Mouse (Mus musculus): Measurements from ENCODE around the gene Asb18.

Gene Asb18

DNA sequence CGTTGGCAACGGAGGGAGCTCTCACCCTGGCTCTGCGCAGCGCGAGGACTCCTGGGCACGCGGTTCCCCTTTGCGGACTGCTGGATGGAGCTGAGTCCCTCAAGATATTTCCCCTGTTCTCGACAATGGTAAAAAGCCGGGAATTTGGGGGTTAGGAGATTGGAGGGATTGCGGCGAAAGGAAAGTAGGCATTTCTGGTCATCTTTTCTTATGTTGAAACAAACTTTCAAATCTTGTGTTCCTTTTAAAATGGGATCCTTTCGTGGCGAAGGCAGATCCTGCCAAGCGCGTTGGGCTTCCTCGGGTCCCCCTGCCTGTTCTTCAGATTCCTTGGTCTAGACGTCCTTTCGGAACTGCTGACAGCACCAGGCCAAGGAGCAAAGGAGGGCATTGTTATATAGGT lies 82.4 kb downstream of the Asb18 start:
- no peak for DNase-seq

GRCm38 (mm10) chr1:89931120-89931519 lies 83.3 kb downstream of the Asb18 start, which contains the start of gene Gbx2:
TSS of gene Gbx2 (minus strand) at chr1:89931179.
- DNase-seq: no peak

- no peak for DNase-seq
Measured at GRCm38 (mm10) chr1:89930551-89930950, 83.9 kb downstream of the Asb18 start.

DNA sequence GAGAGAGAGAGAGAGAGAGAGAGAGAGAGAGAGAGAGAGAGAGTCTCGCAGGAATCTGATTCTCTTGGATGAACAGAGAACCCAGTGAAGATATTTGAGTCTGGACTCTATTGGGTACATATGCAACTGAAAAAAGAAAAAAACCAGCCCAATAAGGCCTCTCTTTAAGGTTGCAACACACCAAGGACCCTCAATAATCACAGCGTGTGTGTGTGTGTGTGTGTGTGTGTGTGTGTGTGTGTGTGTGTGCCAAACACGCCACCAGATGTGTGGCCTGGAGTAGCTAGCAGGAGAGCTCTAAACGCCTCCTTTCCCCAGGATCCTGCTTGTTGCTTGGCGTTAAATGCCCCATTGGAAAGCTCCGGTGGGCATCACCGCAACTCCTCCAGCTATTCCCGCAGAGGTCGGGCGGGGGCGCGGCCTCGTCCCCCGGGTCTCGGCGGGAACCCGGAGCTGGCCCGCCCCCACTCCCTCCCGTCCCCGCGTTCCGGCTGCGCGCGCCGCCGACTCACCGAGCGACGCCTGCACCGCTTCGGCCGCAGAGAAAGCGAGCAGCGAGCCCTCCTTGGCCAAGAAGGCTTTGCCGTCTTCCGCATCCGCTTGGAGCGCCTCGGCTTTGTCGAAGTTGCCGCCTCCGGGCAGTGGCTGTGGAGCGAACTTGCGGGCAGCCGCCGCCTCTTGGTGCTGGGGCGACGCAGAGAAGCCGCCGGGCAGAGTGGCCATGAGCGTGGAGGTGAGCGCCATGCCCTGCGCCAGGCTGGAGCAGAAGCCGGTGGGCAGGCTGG lies 84.6 kb downstream of the Asb18 start:
- no peak for DNase-seq

GRCm38 (mm10) chr1:89929181-89929580 lies 85.3 kb downstream of the Asb18 start:
- DNase-seq: no peak

DNA sequence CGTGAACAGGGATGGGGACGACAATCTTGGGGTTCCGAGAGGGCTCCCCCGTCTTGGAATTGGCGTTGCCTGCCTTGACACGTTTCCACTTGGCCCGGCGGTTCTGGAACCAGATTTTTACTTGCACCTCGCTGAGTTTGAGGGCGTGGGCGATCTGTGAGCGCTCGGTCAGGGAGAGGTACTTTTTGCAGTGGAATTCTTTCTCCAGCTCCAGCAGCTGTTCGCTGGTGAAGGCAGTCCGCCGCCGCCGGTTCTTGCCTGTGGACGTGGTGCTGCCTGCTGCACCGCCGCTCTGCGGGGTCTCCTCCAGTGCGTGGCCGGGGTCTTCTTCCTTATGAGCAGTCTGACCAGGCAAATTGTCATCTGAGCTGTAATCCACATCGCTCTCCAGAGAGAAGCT lies 85.8 kb downstream of the Asb18 start:
- no peak for DNase-seq

GRCm38 (mm10) chr1:89927061-89927661 lies 87.3 kb downstream of the Asb18 start:
- no peak for DNase-seq

GRCm38 (mm10) chr1:89926583-89927060 lies 87.8 kb downstream of the Asb18 start:
- no peak for DNase-seq

- no peak for DNase-seq
Measured at GRCm38 (mm10) chr1:89925501-89926190, 88.8 kb downstream of the Asb18 start.

GRCm38 (mm10) chr1:89923642-89924020 lies 90.8 kb downstream of the Asb18 start:
- DNase-seq: no peak

DNA sequence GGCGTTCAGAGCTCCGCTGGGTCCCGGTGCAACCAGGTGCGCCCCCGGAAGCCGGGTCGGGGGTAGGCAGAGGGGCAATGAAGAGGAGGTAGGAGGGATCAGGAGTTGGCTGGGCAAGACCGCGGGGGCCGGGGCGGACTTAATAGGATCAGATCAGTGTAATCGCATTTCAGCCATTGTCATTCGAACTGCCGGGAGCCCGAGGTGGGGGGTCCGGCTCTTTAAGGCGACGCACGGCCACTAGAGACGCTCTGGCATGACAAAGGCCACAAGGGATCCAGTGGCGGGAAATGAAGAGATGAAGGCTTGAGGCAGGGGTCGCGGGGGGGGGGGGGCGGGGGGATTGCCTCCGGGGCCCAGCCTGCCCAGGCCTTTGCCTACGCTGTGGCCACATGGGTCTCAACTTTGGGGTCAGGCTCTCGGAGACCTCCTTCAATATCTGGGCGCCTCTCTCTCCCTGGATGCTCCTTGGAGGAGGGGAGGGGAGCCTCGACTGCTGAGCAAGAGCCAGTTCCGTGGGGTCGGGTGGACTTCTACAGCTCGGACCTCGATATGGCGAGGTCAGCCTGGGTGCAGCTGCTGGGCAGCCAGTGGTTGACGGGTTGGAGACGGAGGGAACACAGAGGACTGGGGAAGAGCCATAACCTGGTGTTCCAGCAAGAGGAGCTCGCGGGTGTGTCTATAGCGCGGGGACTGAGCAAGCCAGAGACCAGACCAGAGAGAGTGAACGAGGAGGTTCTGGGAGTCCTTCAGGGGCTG lies 91.4 kb downstream of the Asb18 start:
- DNase-seq: no peak

- DNase-seq: no peak
Measured at GRCm38 (mm10) chr1:89922282-89922681, 92.2 kb downstream of the Asb18 start.

GRCm38 (mm10) chr1:89921806-89922205 lies 92.7 kb downstream of the Asb18 start:
- no peak for DNase-seq

DNA sequence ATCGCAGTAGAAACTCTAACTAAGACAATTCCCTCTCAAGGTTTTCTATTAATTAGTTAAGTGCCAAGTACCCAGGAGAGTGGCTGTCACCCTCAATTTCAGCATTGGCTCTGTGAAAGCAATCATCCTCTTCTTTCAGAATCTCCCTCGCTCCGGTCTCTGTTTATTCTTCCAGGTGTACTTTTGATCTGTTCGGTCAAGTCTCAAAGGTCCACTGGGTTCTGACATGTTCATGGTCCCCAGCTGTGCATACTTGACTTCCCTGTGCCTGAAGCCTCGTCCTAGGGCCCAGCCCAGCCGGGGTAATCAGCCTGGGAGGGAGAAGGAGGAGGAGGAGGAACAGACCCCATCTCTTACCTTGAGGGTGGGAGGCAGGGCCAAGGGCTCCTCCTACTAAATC lies 95.3 kb downstream of the Asb18 start:
- no peak for DNase-seq

DNA sequence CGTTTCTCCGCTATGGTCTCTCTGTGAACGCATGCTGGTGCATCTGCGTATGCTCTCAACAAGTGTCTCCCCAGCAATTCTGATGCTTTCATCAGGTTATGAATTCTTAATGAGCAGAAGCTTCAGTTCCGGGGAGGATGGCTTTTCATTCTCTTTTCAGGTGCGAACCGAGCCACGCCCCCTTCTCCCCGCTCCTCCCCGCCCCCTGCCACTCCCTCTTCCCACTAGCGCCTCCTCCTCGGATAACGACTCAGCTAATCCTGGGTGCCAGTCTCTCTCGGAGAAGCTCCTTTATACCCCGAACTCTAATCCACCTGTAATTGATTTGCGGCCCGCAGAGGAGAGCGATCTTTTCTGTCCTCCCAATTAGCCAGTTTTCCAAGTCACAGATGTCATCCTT lies 96.4 kb downstream of the Asb18 start:
- DNase-seq: no peak

GRCm38 (mm10) chr1:89913611-89914010 lies 100.9 kb downstream of the Asb18 start:
- DNase-seq: no peak

DNA sequence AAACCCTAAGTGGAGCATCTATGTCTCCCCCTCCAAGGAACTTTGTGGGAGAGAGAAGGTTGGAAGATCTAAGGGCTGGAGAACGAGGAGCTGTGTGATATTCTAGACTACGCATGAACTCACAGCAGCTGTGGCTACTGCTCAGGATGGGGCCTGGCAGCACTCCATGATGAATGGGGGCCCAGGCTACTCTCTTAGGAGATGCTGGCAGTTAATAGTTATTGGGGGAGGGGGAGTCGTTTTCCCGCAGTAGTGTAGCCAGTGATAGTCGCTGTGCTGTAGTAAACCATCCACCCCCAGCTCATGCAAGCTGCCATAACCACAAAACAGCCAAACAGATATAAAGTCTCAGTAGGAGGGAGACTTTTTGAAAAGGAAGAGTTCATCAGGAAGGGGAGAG lies 102.1 kb downstream of the Asb18 start:
- no peak for DNase-seq

DNA sequence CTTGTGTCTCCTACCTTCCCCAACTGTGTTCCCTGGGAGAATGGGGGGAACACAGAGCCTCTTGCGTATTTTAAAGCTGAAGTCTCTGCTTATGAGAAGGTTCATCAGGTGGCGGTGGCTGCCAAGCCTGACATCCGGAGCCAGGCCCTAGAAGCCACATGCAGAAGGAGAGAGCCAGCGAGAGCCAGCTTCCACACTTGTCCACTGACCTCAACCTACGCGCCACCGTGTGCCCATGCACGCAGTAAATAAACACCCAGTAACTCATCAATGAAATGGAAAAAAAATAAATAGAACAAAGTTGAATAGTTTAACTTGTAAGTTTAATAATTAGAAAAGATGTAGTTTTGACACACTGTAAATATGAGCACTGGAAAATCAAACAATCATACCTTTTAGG lies 104.7 kb downstream of the Asb18 start:
- no peak for DNase-seq

GRCm38 (mm10) chr1:89902641-89903040 lies 111.8 kb downstream of the Asb18 start:
- DNase-seq: no peak

DNA sequence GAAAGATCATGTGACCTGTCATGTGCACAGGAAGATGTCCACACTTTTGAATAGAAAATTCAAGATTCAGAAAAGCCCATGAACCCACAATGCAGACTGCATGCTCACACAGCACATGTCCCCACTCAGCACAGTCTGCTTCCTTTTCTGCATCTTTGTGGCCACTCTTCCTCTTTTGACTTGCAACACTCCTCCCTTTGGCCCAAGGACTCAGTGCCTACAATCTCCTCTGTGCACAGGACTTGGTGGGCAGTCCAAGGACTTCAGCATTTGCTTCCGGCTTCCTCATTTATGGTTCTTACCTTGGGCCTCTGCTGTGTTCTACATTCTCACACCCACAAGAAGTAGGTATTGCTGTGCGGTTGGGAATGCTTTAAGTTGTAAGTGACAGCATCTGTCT lies 112.2 kb downstream of the Asb18 start:
- no peak for DNase-seq

- DNase-seq: no peak
Measured at GRCm38 (mm10) chr1:89901381-89901780, 113.1 kb downstream of the Asb18 start.

Measured in cerebellum, postnatal 36 days (tissue).